Mouse (Mus musculus) adrenal gland, adult 8-10 months (tissue): ENCODE measurements around the gene Sde2. TPM values are rescaled to one million over a fixed set of nuclear protein-coding genes. Genes with fewer than 3 reads are reported as not detected.

Experiments used
- total RNA-seq, 4 experiments: library from RNA; stranded (reverse); gene quantifications; 2 replicates each; pipeline ENCODE4 v1.2.4; 2022

Sde2 gene
- total RNA-seq, 4 experiments from 2014 or later: 21.8 to 30.1 (median 25.7) TPM

Other genes starting within 250 kb of the Sde2 start
- gene Lin9, start 210.0 kb upstream of the Sde2 start, total RNA-seq: 1 to 10 TPM; 4.4 to 5.8 (median 5.2) TPM
- not detected for gene Mixl1, start 154.1 kb upstream of the Sde2 start, total RNA-seq
- 10 to 100 TPM; 48.1 to 51.3 (median 50.6) TPM for gene Acbd3, start 125.1 kb upstream of the Sde2 start, total RNA-seq
- gene H3f3a, start 37.2 kb upstream of the Sde2 start, total RNA-seq: 100 to 1,000 TPM; 575 to 749 (median 648) TPM
- 1 to 10 TPM; 1.1 to 3.0 (median 1.4) TPM for gene Lefty2, start 42.0 kb downstream of the Sde2 start, total RNA-seq
- gene Pycr2, start 53.2 kb downstream of the Sde2 start, total RNA-seq: 10 to 100 TPM; 46.5 to 54.7 (median 50.7) TPM
- 10 to 100 TPM in 3 of 4 experiments, 1 to 10 TPM in 1; 5.8 to 22.3 (median 14.0) TPM for gene Lefty1, start 83.9 kb downstream of the Sde2 start, total RNA-seq
- gene Tmem63a, start 91.2 kb downstream of the Sde2 start, total RNA-seq: 10 to 100 TPM; 79.6 to 95.9 (median 87.5) TPM
- 100 to 1,000 TPM; 324 to 382 (median 360) TPM for gene Ephx1, start 169.8 kb downstream of the Sde2 start, total RNA-seq
- not detected for gene 9130409I23Rik, start 200.1 kb downstream of the Sde2 start, total RNA-seq